Mouse (Mus musculus) megakaryocyte, embryonic 14.5 days (primary cell): ENCODE results near the gene Inpp4b.

ENCODE experiments used
- FLI1 ChIP-seq: IDR thresholded peaks from 2 replicates; pipeline ENCODE4 v1.6.1; 2012; ENCODE audit warnings: low read length, inconsistent platforms, mixed read lengths
- GATA1 ChIP-seq: IDR thresholded peaks from 3 replicates; pipeline ENCODE4 v1.6.1; 2012; ENCODE audit warnings: mixed read lengths, low read length, inconsistent platforms, borderline replicate concordance

- no peak for TF ChIP-seq GATA1
- no peak for TF ChIP-seq FLI1
Measured at GRCm38 (mm10) chr8:81638478-81638877, 296.1 kb downstream of the Inpp4b start.
